Mouse (Mus musculus) left cerebral cortex, adult 11 months (tissue): ENCODE measurements around the gene Cldn24.
"Not testable (repeated sequence)": the region's sequence is repeated elsewhere in the genome, so short reads cannot be mapped to it uniquely, and the experiment has no call there.

Source experiments
- DNase-seq: peaks from one replicate; pipeline ENCODE4 v3.0.0; 2022; ENCODE audit warnings: low spot score

Gene Cldn24

GRCm38 (mm10) chr8:47821843-47822242 is at the start of gene Cldn24:
Gene Cldn24, plus strand, starts transcription at chr8:47822143.
- no peak for DNase-seq

GRCm38 (mm10) chr8:47772986-47773385 is 49.0 kb upstream of the Cldn24 start:
- no peak for DNase-seq

DNA sequence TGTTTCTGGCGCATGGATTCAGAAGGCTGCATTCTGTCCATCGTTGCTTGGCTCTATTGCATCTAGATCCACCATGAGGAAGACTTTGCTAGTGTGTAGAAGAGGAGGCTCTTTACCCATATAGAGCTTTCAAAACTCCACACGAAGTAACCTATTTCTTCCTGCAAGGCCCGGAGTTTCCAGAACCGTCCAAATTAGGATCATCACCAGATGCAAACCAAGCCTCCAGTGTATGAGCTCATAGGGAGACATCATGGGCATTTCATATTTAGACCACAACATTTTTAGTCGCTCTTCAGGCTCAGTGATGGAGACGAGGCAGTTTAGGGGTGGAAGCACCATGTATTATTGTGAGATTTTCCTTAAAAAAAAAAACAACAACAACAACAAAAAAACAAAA is 44.5 kb upstream of the Cldn24 start:
- no peak for DNase-seq

- DNase-seq, result no peak
Observed at GRCm38 (mm10) chr8:47779589-47779988, 42.4 kb upstream of the Cldn24 start.

DNA sequence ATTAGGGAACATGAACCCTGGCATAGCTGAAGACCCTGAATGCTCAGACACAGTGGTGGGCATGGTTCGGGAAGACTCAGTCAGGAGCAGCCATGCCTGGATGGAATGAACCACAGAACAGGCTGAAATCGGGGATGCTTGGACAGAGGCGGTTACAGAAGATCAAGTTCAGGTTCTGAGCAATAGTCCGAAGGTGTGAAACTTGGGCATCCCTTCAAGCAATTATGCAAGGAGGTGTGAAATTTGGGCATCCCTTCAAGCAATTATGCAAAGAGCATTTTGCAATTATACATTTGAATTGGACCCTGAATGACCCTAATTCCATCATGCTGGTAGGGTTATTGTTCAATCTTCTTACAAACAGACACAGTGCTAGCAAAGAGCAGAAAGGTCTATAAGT is 40.1 kb upstream of the Cldn24 start:
- no peak for DNase-seq

- no peak for DNase-seq
Observed at GRCm38 (mm10) chr8:47783544-47783943, 38.4 kb upstream of the Cldn24 start.

GRCm38 (mm10) chr8:47783944-47784343 is 38.0 kb upstream of the Cldn24 start:
- peak; percentile 45 for DNase-seq

- DNase-seq, result no peak
Observed at GRCm38 (mm10) chr8:47784436-47784835, 37.5 kb upstream of the Cldn24 start.

- no peak for DNase-seq
Observed at GRCm38 (mm10) chr8:47786323-47786722, 35.6 kb upstream of the Cldn24 start.

GRCm38 (mm10) chr8:47787705-47788104 is 34.2 kb upstream of the Cldn24 start:
- no peak for DNase-seq

GRCm38 (mm10) chr8:47791986-47792385 is 30.0 kb upstream of the Cldn24 start:
- DNase-seq, result no peak

DNA sequence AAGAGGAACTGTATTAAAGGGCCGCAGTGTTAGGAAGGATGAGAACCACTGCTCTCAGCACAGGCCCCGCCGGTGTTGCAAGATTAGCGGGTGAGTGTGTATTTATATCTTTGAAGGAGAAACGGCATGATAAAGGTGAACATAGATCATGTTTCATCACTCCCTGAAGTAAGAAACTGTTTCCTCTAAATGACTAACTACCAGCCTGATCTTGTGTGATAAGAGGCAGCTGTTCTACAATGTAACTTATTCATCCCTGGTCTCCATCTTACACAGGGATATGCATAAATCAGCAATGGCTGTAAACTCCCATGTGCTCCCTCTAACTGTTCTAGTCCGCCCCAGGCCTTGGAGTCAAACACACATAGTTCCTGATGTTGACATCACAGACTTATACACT is 22.5 kb upstream of the Cldn24 start:
- no peak for DNase-seq

GRCm38 (mm10) chr8:47802349-47802748 is 19.6 kb upstream of the Cldn24 start:
- no peak for DNase-seq

DNA sequence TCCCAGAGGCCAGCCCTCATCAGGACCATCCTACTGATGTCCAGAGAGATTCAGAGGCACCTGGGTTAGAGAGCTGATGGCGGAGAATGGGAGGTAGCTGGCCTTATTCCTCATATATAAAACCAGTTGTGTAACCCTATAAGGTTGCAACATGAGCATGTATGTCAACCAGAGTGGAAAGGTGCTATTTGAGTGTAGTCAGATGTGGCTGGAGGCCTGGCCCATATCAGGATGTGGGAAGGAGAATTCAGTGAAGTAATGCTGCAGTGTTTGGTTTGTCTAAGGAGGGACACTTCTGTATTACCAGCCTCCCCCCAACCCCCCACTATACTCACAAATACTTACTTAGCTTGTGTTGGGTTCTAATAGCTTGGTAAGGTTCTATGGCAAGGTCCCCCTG is 17.7 kb upstream of the Cldn24 start:
- DNase-seq, result no peak

DNA sequence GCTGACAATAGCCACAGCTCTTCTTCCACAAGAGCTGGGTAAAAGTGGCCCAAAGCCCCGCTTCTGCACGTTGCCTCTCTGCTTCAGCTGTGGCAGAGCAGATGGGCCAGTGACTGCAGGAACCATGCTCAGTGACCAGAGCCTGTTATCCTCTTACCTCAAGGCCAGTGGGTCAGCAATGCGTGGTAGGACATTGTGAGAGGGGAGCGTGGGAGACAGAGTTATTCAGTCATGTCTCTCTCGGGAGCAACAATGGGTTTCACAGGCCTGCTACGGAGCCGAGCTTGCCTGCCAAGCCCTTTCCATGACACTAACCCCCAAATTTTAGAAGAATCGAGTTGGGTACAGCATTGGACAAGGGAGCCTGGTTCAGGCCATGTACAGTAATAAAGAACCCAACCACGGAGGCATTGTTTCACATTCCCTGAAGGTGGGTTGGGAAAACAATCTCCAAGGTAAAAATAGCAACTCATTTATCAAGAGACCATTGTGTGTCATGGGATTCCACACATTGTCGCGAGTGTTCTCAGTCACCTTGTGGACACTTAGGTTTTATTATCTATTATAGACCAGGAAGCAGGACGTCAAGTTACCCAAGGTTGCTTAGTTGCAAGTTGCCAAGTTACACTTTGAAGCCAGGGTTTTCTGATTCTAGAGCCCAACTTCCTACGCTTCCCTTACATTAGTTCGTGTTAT is 11.8 kb upstream of the Cldn24 start:
- DNase-seq, result no peak

GRCm38 (mm10) chr8:47810666-47811015 is 11.3 kb upstream of the Cldn24 start:
- no peak for DNase-seq

- no peak for DNase-seq
Observed at GRCm38 (mm10) chr8:47811221-47811620, 10.7 kb upstream of the Cldn24 start.

- DNase-seq, result no peak
Observed at GRCm38 (mm10) chr8:47819034-47819433, 2.9 kb upstream of the Cldn24 start.

- no peak for DNase-seq
Observed at GRCm38 (mm10) chr8:47820914-47821772, 800 bp upstream of the Cldn24 start.

GRCm38 (mm10) chr8:47822541-47822940 is 598 bp downstream of the Cldn24 start:
- not testable (repeated sequence) for DNase-seq

DNA sequence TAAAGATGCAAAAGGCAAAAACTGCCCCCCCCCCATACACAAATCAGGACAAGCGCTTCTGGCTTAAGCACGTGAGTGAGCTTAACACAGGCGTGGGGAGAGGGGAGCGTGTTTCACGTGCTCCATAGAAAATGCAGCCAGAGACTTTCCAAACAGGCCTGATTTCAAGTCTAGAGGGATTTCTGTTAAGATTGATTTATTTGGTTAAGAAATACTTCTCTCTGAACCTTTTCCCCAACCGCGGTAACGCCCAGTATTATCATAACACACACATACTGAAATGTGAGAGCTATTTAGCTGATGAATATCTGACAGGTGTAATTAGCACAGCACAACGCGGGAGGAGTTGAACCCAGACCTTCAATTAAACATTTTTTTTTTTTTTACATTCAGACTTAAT is 1.8 kb downstream of the Cldn24 start:
- no peak for DNase-seq

- DNase-seq, result no peak
Observed at GRCm38 (mm10) chr8:47824182-47824581, 2.2 kb downstream of the Cldn24 start, which contains the start of gene Cldn22. Gene Cldn22, plus strand, starts transcription at chr8:47824482.

- no peak for DNase-seq
Observed at GRCm38 (mm10) chr8:47825596-47825995, 3.7 kb downstream of the Cldn24 start.
